Mouse (Mus musculus) thymus, adult 18-20 months (tissue): ENCODE measurements around the gene Shtn1.

Experiments
- DNase-seq, 2 experiments: peaks; one replicate each; pipeline ENCODE4 v3.0.0; 2022; ENCODE audit warnings: mixed read lengths in 2 of 2

The Shtn1 gene

DNA sequence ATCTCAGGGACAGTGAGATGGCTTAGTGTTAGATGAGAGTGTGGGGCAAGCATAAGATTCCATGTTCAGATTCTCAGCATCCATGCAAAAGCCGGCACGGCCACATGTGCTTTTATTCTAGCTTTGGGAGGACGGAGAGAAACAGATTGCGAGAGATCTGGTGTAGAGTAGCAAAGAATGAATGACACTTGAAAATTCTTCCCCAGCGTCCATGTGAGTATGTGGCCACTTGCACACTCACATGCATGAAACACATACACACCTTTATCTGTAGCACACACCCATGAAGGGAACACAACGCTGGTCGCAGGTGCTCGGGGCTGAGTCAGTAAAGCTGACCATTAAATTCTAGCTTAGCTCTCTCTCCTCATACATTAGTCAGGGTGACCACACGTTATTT, 24.3 kb downstream of the Shtn1 start:
- no peak for DNase-seq

DNA sequence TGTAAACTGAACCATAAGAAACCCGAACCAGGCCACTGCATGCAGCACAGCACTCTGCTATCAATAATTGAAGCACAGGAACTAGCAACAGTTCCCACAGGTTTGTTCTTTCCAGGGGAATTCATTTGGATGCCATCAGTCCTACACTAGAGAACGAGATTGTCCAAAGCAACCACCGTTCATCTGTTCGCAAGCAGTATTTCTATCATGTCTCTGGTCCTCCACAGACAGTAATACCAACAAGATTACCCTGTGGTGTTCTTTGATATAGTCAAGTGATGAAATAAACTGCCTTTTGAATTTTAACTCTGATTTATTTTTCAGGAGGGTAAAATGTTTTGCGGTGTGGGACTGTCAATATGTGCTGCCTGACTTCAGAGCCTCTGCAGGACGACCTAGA, 27.0 kb downstream of the Shtn1 start:
- DNase-seq: no peak

DNA sequence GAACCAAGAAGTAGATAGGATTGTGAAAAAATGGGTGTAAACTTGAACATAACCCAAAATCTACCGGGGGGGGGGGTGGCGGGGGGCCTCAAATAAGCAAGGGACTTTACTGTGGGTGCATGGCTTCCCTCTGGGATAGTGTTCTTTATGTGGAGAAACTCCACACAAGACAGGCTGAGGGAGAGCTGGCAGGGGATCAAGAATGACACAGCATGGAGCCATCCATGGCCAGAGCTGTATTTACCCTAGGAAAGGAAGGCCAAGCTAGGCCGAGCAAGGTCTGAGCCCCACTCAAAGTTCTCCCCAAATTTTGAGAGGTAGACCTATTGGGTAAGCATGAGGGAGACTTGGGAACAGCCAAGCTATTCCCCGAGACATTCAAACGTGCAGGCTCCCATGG, 28.4 kb downstream of the Shtn1 start:
- DNase-seq: no peak

DNA sequence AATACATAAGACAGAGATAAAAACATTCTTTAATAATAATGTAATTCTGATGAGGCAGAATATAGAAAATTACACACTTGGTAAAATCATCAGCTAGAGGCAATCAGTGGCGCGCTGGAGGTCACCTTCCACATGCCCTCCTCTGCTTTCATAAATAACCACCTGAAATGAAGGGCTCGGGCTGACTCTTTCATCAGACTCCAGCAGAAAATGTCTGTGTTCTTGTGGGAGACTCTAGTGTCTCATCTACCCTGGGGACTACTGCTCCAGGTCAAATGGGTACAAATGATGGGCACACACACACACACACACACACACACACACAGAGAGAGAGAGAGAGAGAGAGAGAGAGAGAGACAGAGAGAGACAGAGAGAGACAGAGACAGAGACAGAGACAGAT, 34.8 kb downstream of the Shtn1 start:
- no peak for DNase-seq

DNA sequence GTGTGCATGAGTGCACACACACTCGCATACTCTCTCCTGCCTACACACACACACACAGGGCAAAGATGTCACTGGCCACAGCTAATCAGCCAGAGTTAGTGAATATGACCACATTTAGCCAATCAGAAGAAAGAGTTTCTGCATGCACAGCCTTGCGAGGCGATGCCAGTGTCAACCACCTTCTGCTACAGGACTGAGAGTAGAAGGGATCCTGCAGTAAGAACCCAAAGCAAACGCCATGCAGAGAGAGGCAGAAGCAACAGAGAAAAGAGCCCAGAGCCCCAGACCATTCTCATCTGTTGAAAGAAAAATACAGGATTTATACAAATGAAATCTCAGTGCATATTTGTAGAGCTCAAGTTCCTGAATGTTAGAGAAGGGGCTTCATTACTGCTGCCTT, 37.1 kb downstream of the Shtn1 start:
- no peak for DNase-seq

DNA sequence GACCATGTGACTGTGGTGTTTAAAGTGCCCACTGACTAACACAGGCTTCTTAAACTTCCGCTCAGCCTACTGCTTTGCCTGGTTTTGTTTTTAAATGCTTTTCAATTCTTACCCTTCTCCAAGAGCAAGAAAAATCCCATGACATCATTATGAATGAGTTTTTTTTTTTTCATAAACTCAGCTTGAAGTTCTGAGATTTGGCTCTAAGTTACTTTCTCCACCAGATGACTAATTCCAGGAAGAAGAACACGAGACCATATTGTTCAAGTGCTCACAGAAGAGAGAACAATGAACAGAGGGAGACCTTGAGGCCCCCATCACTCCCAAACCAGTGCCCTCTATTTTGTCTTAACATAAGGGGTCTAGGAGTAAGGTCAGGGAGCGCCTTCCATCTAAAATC, 39.1 kb downstream of the Shtn1 start:
- no peak for DNase-seq

DNA sequence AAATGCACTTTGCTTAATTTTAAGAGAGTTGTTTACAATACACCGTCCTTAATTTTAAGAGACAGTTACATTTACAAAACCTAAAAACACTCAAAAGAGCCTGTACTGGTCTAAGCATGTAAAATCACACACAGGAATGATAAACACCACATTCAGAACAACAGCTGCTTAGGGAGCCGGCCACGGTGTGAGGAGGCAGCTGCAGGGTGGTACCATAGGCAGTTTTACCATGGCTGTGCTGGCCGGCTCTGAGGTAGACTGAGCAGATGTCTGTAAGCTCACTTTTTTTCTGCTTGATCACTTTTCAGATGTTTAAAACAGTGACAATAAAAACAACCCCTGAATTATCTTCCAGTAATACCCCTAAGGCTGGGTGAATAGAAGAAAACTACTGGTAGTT, 42.7 kb downstream of the Shtn1 start:
- no peak for DNase-seq

DNA sequence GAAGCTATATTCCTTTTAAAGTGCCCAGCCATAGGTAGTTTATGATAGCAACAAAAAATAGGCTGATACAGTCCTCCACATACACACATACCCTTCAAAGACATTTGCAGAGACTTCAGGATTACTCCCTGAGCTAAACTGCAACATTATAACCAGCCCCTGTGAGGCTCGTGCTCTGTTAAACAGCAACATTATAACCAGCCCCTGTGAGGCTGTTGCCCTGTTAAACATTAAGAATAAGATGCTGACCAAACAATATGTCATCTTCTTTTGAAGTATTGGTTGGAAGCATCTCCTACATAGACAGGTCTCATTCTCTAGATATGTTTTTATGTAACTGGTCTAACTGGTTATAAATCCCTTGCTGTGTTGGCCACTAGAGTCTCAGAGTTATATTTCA, 45.7 kb downstream of the Shtn1 start:
- DNase-seq: no peak

DNA sequence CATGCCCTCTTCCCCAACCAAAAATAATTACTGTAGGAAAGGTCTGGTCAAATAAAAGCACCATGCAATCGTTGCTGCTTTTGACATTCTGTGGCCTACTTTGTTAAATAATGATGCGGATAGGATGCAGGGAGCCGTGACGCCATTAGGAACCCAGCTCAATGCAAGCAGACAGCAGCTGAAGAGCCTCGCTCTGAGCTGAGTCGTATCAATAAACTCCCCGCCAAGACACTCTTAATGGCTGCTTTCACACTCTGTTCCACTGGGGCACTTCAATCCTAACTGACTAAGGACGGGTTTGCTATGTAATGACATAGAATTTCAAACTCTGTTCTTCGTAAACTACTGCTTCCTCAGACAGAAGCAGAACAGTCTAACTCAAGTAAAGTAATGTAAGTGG, 46.9 kb downstream of the Shtn1 start:
- DNase-seq: no peak

DNA sequence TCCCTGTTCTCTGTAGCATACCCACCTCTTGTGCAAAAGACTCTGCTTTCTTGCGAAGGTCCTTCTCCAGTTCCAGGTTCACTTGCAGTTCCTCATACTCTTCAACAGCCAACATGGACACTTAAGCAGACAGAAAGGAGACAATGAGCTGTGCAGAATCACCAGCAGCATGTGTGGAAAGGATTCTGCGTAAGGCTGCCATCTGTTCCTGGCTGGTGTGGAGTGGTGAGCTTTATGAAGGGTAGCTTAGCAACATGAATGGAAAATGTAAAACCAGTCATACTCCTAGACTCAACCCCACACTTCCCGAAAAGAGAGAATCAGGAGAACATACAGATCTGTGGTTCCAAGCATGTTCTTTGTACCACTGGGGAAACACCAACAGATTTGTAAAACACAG, 47.8 kb downstream of the Shtn1 start:
- DNase-seq: no peak

DNA sequence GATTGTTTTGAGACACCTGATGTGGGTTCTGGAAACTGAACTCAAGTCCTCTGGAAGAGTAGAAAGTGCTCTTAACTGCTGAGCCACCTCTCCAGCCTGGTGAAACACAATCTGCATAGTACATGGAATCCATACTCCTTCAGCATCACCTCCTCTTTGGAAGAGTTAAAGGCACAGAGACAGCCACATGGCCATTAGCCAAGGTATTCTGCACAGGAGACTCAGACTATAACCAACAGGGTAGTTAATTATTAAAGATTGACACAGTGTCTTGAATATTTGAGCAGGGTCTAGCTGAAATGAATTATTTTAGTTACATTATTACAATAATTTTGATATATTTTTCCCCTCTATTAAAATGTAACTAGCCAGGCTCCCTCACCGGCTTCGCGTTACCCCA, 52.0 kb downstream of the Shtn1 start:
- DNase-seq: no peak

DNA sequence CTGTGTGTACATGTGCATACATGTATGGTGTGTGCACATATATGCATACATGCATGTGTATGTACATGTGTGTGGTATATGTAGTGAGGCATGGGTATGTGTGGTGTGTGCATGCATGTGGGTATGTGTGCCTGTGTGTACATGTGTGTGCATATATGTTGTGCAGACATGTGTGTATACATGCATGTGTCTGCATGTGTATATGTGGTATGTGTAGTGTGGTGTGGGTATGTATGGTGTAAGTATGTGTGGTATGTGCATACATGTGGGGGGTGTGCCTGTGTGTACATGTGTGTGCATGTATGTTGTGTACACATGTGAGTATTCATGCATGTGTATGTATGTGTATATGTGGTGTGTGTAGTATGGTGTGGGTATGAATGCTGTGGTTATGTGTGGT, 54.3 kb downstream of the Shtn1 start:
- DNase-seq: no peak

DNA sequence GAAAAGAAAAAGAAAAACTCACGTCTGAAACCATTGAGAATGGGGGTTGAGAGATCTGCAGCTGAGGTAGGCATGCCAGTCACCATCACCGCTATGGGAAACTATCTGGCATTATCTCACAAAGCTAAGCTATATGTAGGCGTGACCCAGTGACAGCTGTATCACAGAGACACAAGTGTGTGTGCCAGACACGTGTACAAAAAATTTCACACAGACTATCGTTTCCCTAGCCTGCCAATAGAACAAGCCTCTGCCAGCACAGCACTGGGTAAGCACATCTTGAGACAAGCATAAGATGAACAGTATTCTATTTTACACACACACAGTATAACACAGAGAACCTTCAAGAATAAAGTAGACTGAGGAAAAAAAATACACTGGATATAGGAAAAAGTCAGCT, 65.1 kb downstream of the Shtn1 start:
- no peak for DNase-seq

DNA sequence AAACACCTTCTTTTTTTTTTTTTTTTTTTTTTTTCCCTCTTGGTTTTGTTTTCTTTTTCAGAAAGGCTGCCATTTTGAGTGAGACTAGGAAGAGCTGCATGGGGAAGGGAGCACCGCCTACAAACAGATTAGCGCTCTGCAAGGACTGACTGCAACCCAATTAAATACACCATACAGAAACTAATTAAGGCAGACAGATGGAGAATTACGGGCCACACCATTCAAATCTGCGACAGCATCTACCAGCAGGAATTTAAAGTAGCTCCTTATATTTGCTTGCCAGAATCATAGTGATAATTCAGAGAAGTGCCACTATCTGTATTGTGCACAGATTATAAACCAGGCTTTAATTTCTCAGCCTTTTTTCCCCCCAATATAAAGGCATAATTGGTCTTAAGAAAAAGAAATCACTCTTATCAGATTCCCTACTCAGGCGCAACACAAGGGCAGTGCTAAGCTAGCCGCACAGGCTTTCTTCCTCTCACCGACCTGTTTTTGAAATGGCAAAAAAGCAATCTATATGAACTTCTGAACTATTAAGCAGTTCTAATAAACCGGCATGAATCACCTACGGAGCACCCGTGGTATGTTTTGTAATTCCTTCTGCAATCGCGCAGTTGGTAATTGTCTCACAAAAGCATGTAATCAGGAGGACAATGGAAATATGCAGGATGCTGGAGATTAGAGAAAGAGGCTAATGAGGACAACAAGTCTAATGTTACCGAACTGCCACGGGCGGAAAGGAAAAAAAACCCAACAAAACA, 69.1 kb downstream of the Shtn1 start:
- no peak for DNase-seq

DNA sequence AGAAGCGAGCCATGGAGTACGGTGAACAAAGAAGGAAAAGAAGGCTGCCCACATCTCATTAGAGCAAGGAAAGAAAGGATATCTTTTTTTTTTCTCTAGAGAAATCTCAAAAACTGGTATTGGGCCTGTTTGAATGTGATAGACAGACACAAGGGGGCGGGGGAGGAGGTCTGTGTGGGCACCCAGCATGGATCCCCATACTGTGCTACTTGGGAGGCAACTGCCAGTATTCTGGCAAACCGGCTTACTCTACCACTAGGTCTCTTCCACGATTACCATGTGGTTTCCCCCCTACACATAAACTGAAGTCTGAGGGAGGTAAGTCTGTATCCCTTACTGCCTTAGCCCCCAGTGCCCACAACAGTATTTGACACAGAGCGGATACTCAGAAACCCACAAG, 73.1 kb downstream of the Shtn1 start:
- DNase-seq: no peak

DNA sequence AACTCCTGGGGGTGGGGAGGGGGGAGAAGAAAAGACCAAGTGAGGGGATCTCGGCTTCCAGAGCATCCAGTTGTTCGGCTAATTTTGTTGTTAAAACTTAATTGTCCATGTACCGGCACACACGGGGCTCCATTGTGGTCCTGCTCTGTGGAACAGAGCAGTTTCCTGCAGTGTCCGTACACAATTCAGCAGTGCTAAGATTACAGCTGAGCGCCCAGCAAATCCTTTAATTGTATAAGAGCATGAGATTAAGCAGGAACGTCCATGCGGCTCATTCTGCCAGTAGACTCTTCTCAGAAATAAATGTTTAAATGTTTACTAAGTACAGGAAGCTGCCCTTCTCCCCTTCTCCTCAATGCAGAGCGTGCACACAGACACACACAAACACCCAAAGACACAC, 94.3 kb downstream of the Shtn1 start:
- no peak for DNase-seq

DNA sequence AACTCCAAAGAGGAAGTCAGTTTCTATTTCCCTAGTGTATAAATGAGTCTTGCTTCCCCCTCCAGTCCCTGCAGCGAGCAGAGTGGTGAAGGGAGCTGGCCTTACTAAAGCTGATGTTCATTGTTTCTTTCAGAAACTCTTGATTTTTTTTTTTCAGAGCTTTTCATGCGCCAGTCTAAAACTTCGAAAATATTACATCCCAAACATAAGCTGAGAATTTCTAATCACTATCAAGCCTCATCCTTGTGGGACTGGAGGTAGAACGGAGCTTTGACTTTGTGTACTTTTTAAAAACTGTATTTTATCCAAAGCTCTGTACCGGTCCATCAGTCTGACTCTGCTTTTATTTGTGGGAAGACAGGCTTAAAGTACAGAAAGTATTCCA, 95.9 kb downstream of the Shtn1 start:
- no peak for DNase-seq

DNA sequence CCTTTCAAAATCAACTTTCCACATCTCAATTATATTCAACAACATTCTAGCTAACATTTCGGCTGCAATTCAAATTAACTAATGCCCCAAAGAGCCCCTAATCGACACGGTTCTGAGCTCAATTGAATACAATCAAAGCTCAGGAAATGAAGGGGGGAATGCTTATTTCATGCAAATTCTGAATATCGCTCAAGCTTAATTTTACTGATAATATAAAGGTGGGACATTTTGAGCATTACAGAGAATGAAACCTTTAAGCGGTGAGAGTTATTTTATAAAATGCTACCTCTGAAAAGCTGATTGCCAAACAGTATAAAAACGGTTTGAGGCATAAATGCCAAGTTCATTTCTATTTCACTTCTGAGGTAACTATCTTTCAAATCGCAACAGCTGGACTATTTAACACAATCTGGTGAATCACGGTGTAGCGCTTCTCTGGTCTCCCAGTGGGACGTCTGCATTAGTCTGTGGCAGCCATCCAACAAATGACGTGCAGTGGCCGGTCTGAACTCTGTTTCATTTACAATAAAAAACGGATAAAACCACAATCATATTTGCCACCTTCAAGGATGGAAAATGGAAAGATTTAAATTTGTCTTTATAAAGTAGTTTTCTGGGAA, 96.4 kb downstream of the Shtn1 start:
- DNase-seq: no peak

DNA sequence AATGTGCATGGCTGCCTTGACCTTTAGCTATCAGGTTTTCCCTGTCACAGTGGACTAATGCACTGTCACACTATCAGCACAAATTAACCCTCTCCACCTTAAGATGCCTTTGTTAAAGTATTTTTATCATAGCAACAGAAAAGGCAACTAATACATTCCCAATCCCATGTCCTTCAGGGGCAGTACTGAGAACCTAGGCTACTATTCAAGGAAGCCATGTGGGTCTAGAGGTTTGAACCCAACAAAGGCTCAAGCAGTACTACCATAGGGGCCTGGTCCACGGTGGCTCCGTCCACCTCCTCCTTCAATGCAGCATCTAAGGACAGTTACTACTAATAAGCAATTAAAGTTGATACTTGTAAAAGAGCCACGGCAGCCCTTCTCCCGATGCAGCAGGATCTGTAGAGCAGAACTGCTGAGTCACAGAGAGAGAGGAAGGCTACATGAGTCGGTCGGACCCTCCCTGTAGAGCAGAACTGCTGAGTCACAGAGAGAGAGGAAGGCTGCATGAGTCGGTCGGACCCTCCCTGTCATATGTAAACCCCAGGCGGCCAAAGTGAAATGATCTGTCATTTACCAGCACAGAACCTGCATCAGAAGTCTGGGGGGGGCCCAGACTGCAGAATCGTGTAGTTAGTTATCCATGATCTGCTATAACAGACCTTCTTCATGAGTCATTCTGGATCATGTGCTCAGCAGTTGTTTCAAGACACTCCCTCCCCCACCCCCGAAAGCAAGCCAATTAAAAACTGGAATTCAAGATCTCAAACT, 97.3 kb downstream of the Shtn1 start:
- DNase-seq: no peak

DNA sequence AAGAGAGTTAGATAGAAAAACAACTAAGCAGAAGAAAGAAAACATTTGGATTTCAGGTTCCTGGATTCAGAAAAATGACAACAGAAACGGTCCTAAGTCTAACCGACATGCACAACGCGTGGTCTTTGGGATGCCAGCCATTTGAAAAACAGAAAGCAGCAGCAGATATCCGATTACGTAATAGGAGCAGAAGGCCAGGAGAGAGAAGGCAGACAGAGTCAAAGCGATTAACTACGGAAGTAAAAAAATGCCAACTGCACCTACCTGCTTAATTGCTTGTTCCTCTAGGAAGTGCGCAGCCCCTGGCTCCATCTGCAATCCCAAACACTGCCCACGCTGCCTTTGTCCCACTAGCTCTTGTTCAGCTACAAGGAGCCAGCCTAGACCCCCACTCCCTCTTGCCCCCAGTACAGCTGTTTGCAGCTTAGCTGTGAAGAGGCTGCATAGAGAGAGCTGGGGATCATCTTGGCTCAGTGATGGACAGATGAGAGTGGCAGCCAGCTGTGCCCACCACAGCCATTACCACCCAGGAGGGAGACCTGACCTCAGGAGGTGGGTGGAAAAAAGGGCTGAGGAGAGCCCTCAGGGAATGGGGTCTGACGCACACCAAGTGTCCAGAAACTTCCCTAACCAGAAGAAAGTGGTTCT, 100.6 kb downstream of the Shtn1 start:
- DNase-seq: no peak

DNA sequence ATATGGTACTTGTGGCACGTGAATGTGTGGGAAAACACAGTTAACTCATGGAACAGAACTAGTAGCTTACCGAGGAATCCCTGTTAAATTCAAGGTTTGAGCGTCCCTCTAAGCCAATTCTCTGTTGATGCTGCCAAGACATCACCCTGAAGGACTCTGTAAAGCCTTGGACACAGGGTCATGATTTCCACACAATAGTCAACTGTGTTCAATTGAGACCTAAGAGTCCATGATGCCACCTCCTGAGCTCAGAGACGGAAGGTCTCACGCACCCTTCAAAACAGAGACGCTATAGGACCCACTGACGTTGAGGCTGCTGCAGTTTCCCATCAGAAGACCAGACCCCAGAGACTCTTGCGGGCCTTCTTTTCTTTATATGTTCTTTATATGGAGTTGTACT, 101.8 kb downstream of the Shtn1 start:
- no peak for DNase-seq

DNA sequence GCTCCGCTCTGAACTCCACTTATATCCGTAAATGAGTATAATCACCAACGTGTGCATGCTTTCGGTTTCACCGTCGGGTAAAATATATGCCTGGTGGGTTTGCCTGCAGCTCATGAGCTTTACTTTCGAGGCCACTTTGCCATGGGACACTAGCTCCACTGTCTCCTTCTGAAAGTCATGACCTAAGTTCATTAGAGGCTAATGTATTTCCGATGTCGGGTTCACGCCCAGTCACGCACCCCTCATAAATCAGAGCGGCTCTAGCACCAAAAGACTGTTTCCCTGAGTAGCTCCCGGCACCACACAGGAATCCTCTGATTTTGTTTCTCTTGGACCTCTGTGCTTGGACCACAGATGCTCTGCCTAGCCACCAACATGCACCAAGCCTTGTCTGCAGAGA, 105.1 kb downstream of the Shtn1 start:
- no peak for DNase-seq

DNA sequence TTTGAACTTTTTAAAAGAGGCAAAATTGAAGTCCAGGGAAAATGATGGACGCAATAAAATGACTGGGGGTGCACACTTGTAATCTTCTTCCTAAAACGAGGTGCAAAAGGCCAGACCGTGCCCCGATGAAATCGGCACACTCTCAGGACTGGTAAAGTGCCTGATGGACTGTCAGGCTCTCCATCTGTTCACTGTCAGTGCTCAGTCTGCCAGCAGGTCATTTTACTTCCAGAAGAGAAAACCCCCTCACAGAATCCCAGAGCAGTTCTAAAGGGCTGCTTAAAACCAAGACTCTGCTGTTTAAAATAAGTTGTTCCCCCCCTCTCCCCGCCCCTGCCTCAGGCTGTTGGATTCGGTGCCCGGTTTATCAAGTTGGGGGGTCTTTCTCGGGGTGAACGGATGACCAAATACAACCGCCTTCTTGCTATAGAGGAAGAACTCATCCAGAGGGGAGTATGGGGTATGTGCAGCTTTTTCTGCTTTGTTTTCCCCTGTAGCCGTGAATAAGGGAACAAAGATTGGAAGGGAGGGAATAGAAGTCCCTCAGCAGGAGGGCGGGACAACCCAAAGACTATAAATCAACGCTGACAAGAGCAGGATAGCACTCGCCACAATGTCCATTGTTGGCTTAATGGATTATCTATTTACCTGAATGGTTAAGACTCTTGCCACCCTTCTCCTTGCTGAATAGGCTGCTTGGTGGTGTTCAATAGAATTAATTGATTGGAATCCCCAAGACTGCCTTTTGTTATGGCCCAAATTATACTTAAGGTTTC, 107.0 kb downstream of the Shtn1 start:
- DNase-seq: no peak
